Mouse (Mus musculus): ENCODE measurements around the gene Fcrl5.

- peak; percentile 73 for TF ChIP-seq CTCF (IDR thresholded peaks at IDR 0.05; ENCODE audit: low read depth, low read length)
- no peak for TF ChIP-seq POLR2AphosphoS5 (IDR thresholded peaks at IDR 0.05; ENCODE audit: insufficient replicate concordance, low read depth, low read length)
- TF ChIP-seq GATA1 (IDR thresholded peaks at IDR 0.05; ENCODE audit: borderline replicate concordance, low read length), result no peak
Observed at GRCm38 (mm10) chr3:87499072-87499471, 63.5 kb downstream of the Fcrl5 start.
